Mouse (Mus musculus) central nervous system, embryonic 18 days (tissue): ENCODE data around the gene Asic4. TPM values are rescaled to one million over a fixed set of nuclear protein-coding genes. Genes with fewer than 3 reads are reported as not detected.

ENCODE experiments used
- polyA plus RNA-seq: library from polyadenylated mRNA; depleted of rRNA; stranded (reverse); fragments of >200 nt; gene quantifications from 2 replicates; pipeline ENCODE4 v1.2.3, GENCODE M21; 2012; rRNA removed

The Asic4 gene
- polyA plus RNA-seq: 15.3 and 15.9 TPM in 2 replicates

DNA sequence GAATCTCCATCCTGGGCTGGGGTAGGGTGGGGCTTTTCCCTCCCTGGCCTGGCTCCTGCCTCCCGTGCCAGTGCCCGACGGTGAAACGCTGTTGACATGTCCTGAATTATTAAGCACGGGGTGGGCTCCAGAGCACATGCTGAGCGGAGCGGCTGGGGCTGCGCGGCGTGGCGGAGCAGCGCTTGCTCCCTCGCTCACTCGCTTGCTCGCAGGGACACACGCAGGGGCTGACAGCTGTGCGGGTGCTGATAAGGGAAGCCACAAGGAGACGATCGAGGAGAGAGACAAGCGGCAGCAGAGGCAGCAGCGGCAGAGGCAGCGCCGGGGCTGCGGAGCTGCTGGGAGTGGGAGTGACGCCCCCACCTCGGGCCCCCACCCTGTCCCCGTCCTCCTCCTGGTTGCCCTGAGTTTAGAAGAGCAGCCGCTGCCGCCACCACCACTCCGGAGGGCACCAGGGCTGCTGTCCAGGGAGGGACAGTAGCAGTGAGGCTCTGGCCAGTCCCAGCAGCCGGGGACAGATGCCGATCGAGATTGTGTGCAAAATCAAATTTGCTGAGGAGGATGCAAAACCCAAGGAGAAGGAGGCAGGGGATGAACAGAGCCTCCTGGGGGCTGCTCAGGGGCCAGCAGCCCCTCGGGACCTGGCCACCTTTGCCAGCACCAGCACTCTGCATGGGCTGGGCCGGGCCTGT, at the start of gene Asic4:
Asic4 (plus strand) TSS at position 123 of the 692 bp plus-strand sequence.

DNA sequence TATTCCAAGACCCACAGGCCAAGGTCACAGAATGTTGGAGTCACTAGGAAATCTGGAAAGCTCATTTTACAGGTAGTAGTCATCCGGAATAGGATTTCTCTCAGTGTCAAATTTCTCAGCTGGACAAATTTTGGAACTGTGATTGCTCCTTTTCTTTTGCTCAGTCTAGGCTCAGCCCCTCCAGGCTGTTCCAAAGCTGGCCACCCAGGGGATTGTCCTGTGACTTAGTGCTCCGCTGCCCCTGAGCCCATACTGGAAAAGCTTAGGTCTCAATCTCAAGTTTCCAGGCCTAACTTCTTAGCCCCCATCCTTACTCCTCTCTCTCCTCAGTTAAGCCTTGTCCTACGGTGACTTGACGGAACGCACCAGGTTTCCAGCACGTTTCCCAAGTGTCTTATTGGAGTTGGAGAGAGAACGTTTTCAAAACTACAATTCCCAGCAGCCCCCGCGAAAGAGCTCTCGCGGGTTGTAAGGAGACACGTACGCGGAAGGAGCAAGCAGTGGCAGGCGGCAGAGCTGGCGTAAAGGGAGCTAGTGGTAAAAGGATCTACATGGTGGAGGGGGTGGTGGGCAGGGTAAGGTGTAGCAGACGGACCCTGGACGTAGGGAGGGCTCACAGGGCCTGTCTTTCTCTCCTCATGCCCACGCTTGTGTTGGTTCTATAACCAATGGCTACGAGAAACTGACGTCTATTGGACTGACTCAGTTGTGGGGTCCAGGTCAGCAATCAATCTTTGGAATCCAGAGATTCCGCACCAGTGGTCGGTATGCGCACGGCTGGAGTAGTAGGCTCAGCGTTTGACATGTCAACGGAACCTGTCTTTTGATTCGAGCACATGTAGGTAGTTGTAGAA, 14.5 kb upstream of the Asic4 start, which contains the start of gene Gmppa:
Gmppa (plus strand) TSS at position 456 of the 854 bp plus-strand sequence.

DNA sequence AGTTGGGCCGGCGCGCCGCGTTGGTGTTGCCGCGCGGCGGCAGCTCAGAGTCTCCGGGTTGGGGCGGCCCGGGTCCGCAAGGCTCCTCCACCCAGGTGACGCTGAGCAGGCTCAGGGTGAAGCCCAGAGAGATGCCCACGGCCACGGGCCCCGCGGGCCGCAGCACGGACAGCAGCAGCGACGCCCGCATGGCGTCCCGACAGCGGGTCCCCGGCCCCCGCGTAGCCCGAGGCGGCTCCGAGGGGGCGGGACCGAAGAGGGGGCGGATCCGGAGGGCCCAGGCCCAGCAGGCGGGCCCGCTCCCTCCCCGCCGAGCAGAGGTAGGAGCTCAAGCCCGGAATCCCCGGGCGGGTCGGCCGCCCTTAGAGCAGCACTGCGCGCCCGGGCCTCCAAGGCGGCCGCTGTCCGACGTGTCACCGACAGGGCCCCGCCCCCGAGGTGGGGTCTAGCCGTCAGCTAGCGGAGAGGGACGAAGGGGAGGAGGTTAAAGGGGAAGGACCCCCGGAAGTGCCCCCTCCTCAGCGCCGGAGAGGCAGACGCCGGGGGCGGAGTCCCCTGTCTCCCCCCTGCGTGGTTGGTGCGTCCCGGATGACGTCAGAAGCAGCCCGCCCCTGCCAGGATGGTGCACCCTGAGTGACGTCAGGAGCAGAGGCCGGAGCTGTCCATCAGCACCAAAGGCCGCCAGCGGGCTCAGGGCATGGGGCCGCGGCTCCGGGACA, 28.8 kb downstream of the Asic4 start, which contains the start of the genes Chpf and Tmem198:
Chpf (minus strand) TSS at position 392 of the 719 bp plus-strand sequence.
Tmem198 (plus strand) TSS at position 617 of the 719 bp plus-strand sequence.

DNA sequence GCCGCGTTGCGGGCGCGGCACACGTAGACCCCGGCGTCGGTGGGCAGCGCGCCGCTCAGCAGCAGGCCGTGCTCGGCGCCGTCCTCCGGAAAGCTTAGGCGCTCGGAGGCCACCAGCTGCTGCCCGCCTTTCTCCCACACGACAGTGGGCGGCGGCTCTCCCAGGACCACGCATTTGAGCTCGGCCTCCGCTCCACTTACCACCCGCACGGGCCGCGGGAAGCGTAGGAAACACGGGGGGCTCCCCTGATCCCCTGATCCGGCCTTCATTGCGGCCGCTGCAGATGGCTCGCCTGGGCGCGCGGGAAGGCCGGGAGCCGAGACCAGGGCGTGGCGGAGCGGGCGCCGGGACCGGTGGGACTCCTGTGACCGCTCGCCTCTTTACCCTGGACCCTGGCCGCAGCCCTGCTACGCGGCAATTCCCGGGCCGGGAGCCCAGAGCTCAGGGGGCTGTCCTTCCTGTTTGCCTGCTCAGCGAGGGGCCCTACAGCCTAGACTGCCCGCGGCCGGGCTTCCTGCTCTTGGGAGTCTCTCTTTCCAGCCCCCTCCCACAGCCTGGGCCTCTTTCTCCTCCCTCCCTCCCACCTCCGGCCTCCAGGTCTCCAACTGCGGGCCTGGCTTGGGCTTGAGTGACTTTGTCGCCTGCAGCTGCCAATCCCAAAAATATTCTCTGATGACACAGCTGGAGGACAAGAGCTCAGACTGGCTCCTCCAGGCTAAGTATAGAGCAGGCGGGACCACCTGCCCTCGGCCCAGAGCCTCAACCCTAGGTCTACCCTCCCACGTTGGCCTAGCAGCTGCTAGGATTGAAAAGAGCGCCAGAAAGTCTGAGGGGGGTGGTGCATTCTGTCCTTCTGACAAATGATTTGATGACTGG, 56.0 kb downstream of the Asic4 start, which contains the start of gene Obsl1:
Obsl1 (minus strand) TSS at position 497 of the 876 bp plus-strand sequence.

DNA sequence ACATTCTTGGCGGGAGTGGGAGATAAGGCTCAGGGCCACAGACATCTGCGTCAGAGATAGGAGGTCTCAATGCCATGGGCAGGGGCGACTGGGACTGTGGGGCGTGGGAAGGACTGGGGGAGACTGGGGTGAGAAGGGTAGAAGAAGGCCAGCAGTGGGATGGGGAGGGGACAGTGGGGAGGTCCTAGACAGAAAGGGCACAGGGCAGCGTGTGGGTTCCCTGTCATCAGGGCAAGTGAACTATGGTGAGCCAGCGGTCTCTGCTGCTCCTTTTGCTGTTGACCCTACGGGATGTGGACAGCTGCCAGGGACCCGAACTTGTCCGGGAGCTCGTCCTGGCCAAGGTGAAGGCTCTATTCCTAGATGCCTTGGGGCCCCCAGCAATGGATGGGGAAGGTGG, 56.8 kb downstream of the Asic4 start, which contains the start of gene Inha:
Inha (plus strand) TSS at position 72 of the 400 bp plus-strand sequence.

DNA sequence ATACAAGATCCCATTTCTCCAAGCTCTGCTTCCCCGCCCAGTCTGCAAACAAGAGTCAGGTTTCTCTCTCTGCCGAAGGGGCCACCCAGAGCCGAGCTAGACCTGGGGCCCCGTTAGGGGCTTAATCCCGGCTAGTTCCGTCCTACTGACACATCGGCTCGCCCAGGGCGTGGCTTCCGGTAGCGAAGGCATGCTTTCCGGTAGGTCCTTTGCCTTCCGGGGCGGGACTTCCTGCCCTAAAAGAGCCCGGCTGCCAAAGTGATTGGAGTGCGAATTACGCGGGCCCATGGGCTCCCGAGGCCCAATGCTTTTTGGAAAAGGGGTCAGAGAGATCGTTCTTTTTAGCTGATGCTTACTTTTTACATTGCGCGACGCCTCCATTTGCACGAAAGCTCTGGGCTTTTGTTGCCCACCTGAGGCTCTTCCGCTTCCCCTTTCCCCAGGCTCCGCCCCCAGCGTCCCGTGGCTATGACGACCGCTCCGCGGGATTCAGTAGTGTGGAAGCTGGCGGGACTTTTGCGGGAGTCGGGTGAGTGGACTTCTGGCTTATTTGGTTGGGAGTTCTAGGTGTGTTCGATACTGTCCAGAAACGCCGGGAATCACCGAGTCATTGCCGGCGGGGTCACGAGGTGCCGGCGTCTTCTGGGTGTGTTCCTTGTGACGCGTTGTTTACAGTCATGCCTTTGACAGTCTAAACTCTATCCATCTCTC, 71.2 kb downstream of the Asic4 start, which contains the start of gene Stk11ip:
Stk11ip (plus strand) TSS at position 209 of the 711 bp plus-strand sequence.

Other genes starting within 250 kb of the Asic4 start
- gene Glb1l, start 239.6 kb upstream of the Asic4 start, polyA plus RNA-seq: 35.6 and 40.2 TPM in 2 replicates
- 206 and 218 TPM in 2 replicates for gene Stk16, start 239.6 kb upstream of the Asic4 start, polyA plus RNA-seq
- 15.5 and 16.9 TPM in 2 replicates for gene Tuba4a, start 230.6 kb upstream of the Asic4 start, polyA plus RNA-seq
- gene A630095N17Rik, start 218.3 kb upstream of the Asic4 start, polyA plus RNA-seq: not detected in 2 replicates
- 67.4 and 71.2 TPM in 2 replicates for gene Dnajb2, start 214.0 kb upstream of the Asic4 start, polyA plus RNA-seq
- gene Ptprn, start 185.9 kb upstream of the Asic4 start, polyA plus RNA-seq: 68.1 and 69.4 TPM in 2 replicates
- 141 and 164 TPM in 2 replicates for gene Resp18, start 172.0 kb upstream of the Asic4 start, polyA plus RNA-seq
- gene Dnpep, start 132.4 kb upstream of the Asic4 start, polyA plus RNA-seq: 151 and 153 TPM in 2 replicates
- 1.0 and 9.6 TPM in 2 replicates for gene Des, start 90.1 kb upstream of the Asic4 start, polyA plus RNA-seq
- gene Speg, start 75.1 kb upstream of the Asic4 start, polyA plus RNA-seq: 69.0 and 70.9 TPM in 2 replicates
- 103 and 111 TPM in 2 replicates for gene Gmppa, start 14.5 kb upstream of the Asic4 start, polyA plus RNA-seq
- gene Chpf, start 28.9 kb downstream of the Asic4 start, polyA plus RNA-seq: 61.1 and 64.1 TPM in 2 replicates
- 39.7 and 43.7 TPM in 2 replicates for gene Tmem198, start 29.1 kb downstream of the Asic4 start, polyA plus RNA-seq
- gene Obsl1, start 56.0 kb downstream of the Asic4 start, polyA plus RNA-seq: 39.6 and 49.3 TPM in 2 replicates
- 81.7 and 92.2 TPM in 2 replicates for gene Inha, start 56.6 kb downstream of the Asic4 start, polyA plus RNA-seq
- gene Stk11ip, start 71.1 kb downstream of the Asic4 start, polyA plus RNA-seq: 31.8 and 33.5 TPM in 2 replicates
- gene Slc4a3, start 95.8 kb downstream of the Asic4 start, polyA plus RNA-seq: 68.3 and 70.8 TPM in 2 replicates